Mouse (Mus musculus): ENCODE data around the gene Aldh1a2. TPM values are rescaled to one million over a fixed set of nuclear protein-coding genes. Genes with fewer than 3 reads are reported as not detected.

Aldh1a2 gene
- polyA plus RNA-seq, 1 experiment from 2014 or later: 5.7 TPM

DNA sequence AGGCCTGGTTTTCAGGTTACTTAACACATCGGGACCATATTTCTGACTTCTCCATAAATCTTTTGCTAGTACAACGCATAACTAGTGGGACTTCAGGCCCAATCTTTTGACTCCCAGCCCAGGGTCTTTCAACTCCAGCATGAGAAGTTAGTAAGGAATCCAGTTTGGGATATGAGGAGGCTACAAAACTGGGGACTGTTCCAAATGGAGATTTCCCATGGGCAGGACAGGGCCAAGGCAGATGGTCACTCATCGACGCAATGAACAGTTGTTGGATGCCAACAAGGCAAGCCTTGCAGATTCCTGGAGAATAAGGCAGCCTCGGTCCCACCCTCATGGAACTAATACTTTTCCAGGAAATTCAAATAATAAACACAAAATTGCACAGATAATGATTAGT, 104.2 kb downstream of the Aldh1a2 start:
- 95% methylated on average over 5 of the region's 5 CpGs for WGBS
- H3K36me3 ChIP-seq: no peaks in the 10 kb centered on the region
- H3K27ac ChIP-seq: no peak overlapping the region

DNA sequence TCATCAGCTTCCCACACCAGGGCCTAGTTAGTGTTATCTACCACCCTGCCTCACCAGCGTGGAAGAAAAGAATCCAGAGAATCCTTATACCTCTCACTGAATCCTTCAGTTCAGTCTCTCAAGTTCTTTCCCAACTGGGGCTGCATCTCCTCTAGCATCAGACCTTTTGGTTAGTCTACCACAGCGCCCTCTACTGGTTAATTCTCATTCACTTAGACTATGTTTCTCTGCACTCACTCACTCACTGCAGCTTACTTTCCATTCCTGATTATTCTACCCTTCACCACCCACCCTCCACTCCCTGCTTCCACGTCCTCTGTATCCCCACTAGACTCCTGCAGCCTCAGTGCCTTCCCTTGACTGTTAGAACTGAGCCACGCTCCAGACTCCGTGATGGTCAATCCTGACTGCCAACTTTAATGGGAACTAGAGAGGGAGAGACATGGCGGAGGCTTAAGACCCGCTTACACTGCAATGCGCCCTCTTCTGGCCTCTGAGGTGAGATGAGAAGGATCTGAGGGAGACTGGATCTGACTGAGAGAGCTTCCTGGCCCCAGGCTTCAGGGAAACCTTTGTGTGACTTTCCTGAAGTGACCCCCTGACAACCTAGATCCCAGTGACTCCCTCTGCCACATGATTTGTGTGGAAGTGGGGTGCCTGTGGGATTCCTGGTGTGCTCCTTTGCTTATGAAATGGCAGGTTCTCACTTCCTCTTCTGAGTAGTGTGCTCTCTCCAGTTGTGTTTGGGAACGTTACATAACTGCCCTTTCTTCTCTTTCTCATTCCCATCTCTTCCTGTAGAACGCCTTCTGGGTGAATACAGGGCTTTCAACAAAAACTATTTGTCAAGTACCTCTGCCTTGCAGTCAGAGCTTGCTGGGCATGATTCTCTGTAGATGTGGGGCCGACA, 104.9 kb downstream of the Aldh1a2 start:
- H3K36me3 ChIP-seq: no peaks in the 10 kb centered on the region
- peaks cover 6% of the 10 kb centered on the region for H3K4me1 ChIP-seq (replicated peaks)
- H3K27ac ChIP-seq: no peak overlapping the region
- no peaks in the 10 kb centered on the region for H3K9me3 ChIP-seq
- peak; percentile 13 for DNase-seq (ENCODE audit: low spot score)
- H3K4me3 ChIP-seq: no peak overlapping the region
- 50% methylated on average over 11 of the region's 11 CpGs for WGBS
- no peaks in the 10 kb centered on the region for H3K27me3 ChIP-seq (ENCODE audit: insufficient read depth, poor library complexity, severe bottlenecking)

More for the DNA sequence above, 104.2 kb downstream of the Aldh1a2 start:
- no peaks in the 10 kb centered on the region for H3K27me3 ChIP-seq (ENCODE audit: insufficient read depth, poor library complexity, severe bottlenecking)
- DNase-seq (ENCODE audit: low spot score): no peak
- H3K4me1 ChIP-seq (replicated peaks): peaks cover 6% of the 10 kb centered on the region
- H3K4me3 ChIP-seq: no peak overlapping the region
- no peaks in the 10 kb centered on the region for H3K9me3 ChIP-seq

DNA sequence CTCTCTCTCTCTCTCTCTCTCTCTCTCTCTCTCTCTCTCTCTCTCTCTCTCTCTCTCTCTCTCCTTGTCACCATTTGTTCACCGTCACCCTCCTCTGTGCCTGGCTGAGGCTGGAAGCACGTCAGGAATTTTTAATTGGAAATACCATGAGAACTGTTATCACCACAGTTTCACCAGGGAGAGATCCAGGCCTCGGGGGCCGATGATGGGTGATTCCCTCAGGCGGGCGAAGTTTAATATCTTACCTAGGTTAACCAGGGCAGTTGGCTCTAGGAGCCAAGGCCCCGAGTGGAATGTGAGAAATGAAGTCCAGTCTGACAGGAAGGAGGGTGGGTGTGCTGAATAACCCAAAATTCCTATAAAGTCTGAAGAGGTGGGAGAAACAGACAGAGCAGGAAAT, 105.8 kb downstream of the Aldh1a2 start:
- Histone ChIP-seq H3K9me3 (no peaks in the 10 kb centered on the region), H3K27ac (0 out of 2 replicates have a peak overlapping the region, but pooled peaks have one; percentile 12), H3K4me3 (no peak overlapping the region), H3K4me1 (replicated peaks) (peaks cover 9% of the 10 kb centered on the region), H3K27me3 (ENCODE audit: insufficient read depth, poor library complexity, severe bottlenecking) (no peaks in the 10 kb centered on the region), H3K36me3 (no peaks in the 10 kb centered on the region)
- DNase-seq (ENCODE audit: low spot score): no peak
- WGBS: 77% methylated on average over 7 of the region's 7 CpGs

DNA sequence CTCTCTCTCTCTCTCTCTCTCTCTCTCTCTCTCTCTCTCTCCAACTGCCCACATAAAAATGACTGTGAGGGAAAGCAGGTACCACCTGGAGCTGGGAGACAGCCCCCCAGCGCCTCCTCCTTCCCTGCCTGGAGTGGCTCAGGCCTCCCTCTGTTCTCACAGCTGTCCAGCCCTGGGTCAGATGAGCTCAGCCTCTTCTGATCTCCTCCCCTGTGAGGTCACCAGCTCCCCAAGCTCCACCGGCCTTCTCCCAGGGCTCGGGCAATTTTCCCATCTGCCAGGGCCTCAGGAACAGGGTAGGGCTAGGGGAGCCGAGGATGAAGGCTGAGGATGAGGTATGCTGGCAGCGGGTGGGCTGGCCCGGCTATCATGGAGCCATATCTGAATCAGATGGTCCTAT, 106.3 kb downstream of the Aldh1a2 start:
- DNase-seq (ENCODE audit: low spot score): no peak
- 72% methylated on average over 6 of the region's 6 CpGs for WGBS
- no peaks in the 10 kb centered on the region for H3K36me3 ChIP-seq
- peaks cover 11% of the 10 kb centered on the region for H3K4me1 ChIP-seq (replicated peaks)
- 0 out of 2 replicates have a peak overlapping the region, but pooled peaks have one; percentile 12 for H3K27ac ChIP-seq
- H3K4me3 ChIP-seq: no peak overlapping the region
- no peaks in the 10 kb centered on the region for H3K9me3 ChIP-seq
- no peaks in the 10 kb centered on the region for H3K27me3 ChIP-seq (ENCODE audit: insufficient read depth, poor library complexity, severe bottlenecking)

DNA sequence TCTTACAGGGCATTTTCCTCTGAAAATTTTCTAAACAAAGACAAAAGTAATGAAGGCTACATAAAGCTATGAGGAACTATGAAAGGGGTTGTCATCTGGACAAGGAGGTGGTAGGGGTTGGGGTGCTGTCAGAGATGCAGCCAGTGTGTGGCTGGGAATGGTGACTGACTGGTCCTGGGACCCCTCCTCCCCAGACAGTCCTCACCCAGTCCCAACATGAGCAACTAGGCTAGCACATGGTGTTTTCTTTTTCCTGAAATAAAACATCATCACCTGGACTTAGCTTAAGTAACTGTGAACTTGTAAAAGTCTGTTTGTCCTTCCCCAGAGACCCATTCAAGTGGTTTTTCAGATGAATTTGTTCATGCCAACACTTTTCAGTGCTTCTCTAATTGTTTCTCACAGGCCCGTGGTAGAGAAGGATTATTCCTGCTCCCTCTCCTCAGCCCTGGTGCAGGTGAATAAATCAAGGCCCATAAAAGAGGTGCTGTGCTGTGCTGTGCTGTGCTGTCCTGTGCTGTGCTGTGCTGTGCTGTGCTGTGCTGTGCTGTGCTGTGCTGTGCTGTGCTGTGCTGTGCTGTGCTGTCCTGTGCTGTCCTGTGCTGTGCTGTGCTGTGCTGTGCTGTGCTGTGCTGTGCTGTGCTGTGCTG, 107.8 kb downstream of the Aldh1a2 start:
- Histone ChIP-seq H3K4me3 (no peak overlapping the region), H3K27ac (no peak overlapping the region), H3K27me3 (ENCODE audit: insufficient read depth, poor library complexity, severe bottlenecking) (no peaks in the 10 kb centered on the region), H3K36me3 (no peaks in the 10 kb centered on the region), H3K4me1 (replicated peaks) (peaks cover 11% of the 10 kb centered on the region), H3K9me3 (no peaks in the 10 kb centered on the region)
- WGBS: 65% methylated on average over 1 of the region's 1 CpGs
- DNase-seq (ENCODE audit: low spot score): no peak

DNA sequence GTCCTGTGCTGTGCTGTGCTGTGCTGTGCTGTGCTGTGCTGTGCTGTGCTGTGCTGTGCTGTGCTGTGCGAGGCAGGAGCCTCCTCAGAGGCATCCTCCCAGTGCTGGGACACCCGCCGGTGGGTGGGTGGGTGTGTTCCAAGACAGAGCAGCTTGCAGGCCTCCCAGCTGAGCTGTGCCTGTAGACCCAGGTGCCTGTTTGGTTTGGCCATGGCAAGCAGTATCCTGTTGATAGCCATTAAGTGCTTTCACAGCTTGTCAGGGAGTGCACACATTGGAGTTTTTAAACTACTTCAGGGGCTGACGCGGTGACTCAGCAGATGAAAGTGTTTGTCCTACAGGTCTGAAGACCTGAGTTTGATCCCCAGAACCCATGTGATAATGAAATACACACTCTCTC, 108.5 kb downstream of the Aldh1a2 start:
- H3K36me3 ChIP-seq: no peaks in the 10 kb centered on the region
- no peak overlapping the region for H3K4me3 ChIP-seq
- WGBS: 85% methylated on average over 5 of the region's 5 CpGs
- no peaks in the 10 kb centered on the region for H3K9me3 ChIP-seq
- peaks cover 11% of the 10 kb centered on the region for H3K4me1 ChIP-seq (replicated peaks)
- DNase-seq (ENCODE audit: low spot score): no peak
- H3K27ac ChIP-seq: no peak overlapping the region
- no peaks in the 10 kb centered on the region for H3K27me3 ChIP-seq (ENCODE audit: insufficient read depth, poor library complexity, severe bottlenecking)

DNA sequence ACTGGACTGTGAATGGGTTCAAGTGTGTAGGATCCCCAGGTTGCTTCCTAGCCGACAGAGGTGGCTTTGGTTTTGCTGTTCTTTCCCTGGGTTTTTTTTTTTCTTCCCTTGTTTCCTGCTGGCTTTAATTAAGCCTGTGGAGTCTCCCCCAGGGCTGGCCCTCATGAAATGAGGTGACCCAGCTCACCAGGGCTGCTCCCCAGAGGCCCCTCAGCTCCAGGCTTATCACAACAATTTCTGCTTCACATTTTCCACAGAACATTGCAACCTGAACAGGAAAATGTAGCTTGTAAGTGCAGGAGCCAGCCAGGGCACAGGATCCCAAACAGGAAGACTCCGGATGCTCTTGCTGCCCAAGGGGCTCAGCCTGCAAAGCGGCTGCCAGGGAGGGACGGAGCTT, 110.7 kb downstream of the Aldh1a2 start:
- H3K27me3 ChIP-seq (ENCODE audit: insufficient read depth, poor library complexity, severe bottlenecking): no peaks in the 10 kb centered on the region
- DNase-seq (ENCODE audit: low spot score): no peak
- 59% methylated on average over 4 of the region's 4 CpGs for WGBS
- H3K9me3 ChIP-seq: no peaks in the 10 kb centered on the region
- no peak overlapping the region for H3K27ac ChIP-seq
- H3K4me3 ChIP-seq: no peak overlapping the region
- H3K36me3 ChIP-seq: no peaks in the 10 kb centered on the region
- peaks cover 11% of the 10 kb centered on the region for H3K4me1 ChIP-seq (replicated peaks)

DNA sequence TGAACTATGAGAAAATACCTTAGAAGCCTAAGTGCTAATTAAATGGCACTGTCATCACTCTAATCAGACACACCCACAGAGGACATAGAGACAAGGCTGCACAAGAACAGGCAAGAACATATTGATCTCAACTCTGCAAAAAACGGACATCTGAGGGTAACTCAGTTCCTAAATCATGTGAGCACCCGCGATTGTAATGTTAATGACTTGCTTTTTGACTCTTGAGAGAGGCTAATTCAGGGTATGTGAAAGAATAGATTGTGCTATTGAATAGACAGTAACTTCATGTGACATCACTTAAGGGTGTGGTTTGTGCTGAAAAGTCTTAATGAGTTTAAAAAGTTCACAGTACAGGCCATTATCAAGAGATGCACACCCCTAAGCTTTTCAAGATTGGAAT, 116.1 kb downstream of the Aldh1a2 start:
- Histone ChIP-seq H3K27ac (no peak overlapping the region), H3K4me3 (no peak overlapping the region), H3K4me1 (replicated peaks) (no peaks in the 10 kb centered on the region), H3K36me3 (no peaks in the 10 kb centered on the region), H3K9me3 (no peaks in the 10 kb centered on the region), H3K27me3 (ENCODE audit: insufficient read depth, poor library complexity, severe bottlenecking) (0 out of 2 replicates have a peak, but pooled peaks cover 3% of the 10 kb centered on the region)
- DNase-seq (ENCODE audit: low spot score): no peak
- 70% methylated on average over 3 of the region's 3 CpGs for WGBS

DNA sequence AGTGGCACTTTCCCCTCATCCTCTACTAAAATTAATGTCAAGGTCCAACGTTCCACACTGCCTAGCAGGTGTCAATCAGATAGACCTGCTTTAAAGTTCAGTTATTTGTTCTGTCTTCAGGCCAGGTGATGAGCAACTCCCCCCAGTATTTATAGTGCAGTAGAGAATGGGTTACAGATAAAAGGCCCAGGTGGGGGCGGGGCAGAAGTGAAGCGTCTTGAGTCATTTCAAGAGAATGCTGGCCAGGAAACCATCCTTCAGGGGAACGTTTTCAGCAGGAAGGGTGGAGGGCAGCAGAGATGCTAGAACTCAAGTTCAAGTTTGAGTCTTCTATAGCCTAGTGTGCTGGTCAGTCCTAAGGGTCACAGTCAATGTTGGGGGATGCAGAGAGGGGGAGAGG, 121.1 kb downstream of the Aldh1a2 start:
- no peaks in the 10 kb centered on the region for H3K36me3 ChIP-seq
- H3K27me3 ChIP-seq (ENCODE audit: insufficient read depth, poor library complexity, severe bottlenecking): 0 out of 2 replicates have a peak, but pooled peaks cover 3% of the 10 kb centered on the region
- H3K9me3 ChIP-seq: no peaks in the 10 kb centered on the region
- H3K4me3 ChIP-seq: no peak overlapping the region
- no peak for DNase-seq (ENCODE audit: low spot score)
- H3K27ac ChIP-seq: no peak overlapping the region
- no peaks in the 10 kb centered on the region for H3K4me1 ChIP-seq (replicated peaks)
- 67% methylated on average over 4 of the region's 4 CpGs for WGBS

DNA sequence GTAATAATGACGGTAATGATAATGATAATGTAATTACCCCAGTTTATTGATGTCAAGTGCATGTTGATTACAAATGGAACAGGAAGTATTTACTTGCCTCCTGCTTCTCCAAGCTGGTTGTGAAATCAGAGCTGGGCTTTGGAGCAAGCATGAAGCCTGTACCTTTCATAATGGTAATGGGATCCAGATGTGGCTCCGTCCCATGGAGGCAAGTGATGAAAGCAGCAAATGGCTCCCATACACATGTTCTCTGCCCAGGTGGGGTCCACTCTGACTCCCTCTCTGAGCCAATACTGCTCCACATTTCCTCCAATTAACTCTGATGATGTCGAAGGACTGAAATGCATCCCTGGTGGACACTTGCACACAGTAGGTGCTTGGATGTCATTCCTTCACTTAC, 121.8 kb downstream of the Aldh1a2 start:
- no peaks in the 10 kb centered on the region for H3K9me3 ChIP-seq
- H3K4me1 ChIP-seq (replicated peaks): no peaks in the 10 kb centered on the region
- no peaks in the 10 kb centered on the region for H3K36me3 ChIP-seq
- 0 out of 2 replicates have a peak, but pooled peaks cover 3% of the 10 kb centered on the region for H3K27me3 ChIP-seq (ENCODE audit: insufficient read depth, poor library complexity, severe bottlenecking)
- no peak overlapping the region for H3K27ac ChIP-seq
- WGBS: 71% methylated on average over 3 of the region's 3 CpGs
- H3K4me3 ChIP-seq: no peak overlapping the region
- peak; percentile 27 for DNase-seq (ENCODE audit: low spot score)

DNA sequence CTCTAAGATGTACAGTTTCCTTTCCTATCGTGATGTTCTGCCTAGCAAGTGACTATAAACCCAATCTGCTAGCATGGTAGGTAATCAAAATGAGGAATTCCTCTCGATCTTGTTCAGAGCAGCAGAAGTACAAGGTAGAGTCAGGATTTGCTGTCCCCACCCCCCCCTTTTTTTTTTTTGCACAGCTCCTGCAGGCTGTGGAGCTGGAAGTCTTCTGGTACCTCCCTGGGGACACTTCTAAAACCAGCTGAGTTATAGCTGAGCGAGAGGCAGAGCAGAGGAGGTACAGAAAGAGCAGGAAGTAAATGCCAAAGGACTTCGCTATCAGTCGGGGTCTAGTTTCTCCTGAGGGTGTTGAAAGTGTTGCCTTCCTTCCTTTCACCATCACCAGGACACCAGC, 124.5 kb downstream of the Aldh1a2 start:
- Histone ChIP-seq H3K9me3 (no peaks in the 10 kb centered on the region), H3K4me3 (no peak overlapping the region), H3K36me3 (no peaks in the 10 kb centered on the region), H3K27ac (no peak overlapping the region), H3K4me1 (replicated peaks) (no peaks in the 10 kb centered on the region), H3K27me3 (ENCODE audit: insufficient read depth, poor library complexity, severe bottlenecking) (no peaks in the 10 kb centered on the region)
- WGBS: 66% methylated on average over 5 of the region's 5 CpGs
- DNase-seq (ENCODE audit: low spot score): no peak
